Mouse (Mus musculus): ENCODE results near the gene Tldc1.
A peak's percentile ranks its signal among the peaks of the same experiment; 100 is the strongest.

Tldc1 gene

DNA sequence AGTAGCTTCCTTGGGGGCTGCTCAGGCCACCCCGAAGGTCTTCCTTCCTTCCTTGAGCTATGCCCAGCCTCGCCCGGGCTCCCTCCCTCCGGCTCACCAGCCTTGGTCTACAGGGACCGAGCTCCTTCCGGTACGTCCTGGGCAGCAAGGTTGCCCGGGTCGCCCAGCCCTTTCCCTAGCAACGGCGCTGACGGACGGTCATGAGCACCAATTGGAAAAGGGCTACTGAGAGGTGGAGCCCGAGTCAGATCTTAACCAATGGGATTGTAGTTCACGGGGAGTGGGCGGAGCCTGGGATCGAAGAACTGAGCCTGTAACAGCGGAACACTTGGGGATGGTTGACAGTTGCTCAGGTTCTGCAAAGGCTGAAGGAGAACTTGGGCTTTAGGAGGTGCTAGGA, at the start of gene Tldc1:
TSS of gene Tldc1 (minus strand) at position 154 of the 400 bp plus-strand sequence.
- DNase-seq (ENCODE audit: low spot score), result peak; percentile 100

GRCm38 (mm10) chr8:119827721-119828153, 49.5 kb upstream of the Tldc1 start:
- DNase-seq (ENCODE audit: low spot score), result no peak

DNA sequence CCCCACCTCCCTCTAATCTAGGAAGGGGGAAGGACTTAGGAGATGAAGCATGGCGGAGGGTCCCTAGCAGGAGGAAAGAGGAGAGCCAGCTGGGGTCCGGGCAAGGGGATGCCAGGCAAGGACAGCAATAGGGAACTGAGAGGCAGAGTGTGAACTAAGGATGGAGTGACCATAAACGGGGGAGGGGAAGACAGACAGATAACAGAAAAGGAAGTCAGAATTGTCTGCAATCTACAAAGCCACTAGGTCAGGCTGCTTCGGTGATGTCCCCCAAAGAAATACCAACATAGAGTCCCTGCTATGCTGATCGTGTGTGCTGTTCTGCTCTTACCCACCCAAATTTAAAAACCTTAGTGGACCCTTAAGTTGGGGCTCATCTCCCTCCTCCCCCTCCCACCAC, 48.8 kb upstream of the Tldc1 start:
- no peak for DNase-seq (ENCODE audit: low spot score)

- DNase-seq (ENCODE audit: low spot score), result no peak
Observed at GRCm38 (mm10) chr8:119825950-119826730, 47.9 kb upstream of the Tldc1 start.

GRCm38 (mm10) chr8:119824809-119825273, 46.6 kb upstream of the Tldc1 start:
- DNase-seq (ENCODE audit: low spot score), result no peak

GRCm38 (mm10) chr8:119824100-119824499, 45.9 kb upstream of the Tldc1 start:
- peak; percentile 41 for DNase-seq (ENCODE audit: low spot score)

GRCm38 (mm10) chr8:119823278-119823677, 45.1 kb upstream of the Tldc1 start:
- no peak for DNase-seq (ENCODE audit: low spot score)

DNA sequence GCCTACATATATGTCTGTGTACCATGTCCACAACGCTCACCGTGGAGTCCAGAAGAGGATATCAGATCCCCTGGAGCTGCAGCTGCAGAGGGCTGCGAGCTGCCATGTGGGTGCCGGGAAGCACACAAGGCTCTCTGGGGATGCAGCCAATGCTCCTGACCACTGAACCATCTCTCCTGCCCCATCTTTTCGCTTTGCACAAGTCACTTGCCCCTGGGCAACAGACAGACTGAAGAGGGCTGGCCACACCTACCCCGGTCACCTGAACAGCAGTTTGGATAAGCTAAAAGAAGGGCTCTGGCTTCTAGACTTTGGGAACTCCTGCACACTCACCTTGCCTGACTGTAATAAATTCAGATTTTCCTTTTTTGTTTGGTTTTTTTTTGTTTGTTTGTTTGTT, 43.5 kb upstream of the Tldc1 start:
- DNase-seq (ENCODE audit: low spot score), result no peak

DNA sequence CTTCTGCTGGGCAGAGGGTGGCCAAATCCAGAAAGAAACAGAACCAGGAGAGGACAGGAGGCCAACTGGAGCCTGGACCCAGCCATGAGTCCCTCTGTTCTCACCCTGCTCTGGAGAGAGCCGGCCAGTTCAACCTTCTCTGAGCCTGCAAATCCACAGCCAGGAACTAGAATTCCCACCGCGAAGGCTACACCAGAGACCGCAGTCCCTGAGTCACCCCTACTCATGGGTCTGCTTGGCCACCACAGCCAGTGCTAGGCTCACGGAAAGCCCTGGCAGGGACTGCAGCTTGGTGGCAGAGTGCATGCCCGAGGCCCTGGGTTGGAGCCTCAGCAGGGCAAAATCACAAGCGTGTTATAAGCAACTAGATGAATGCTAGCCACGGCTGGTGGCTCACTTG, 41.8 kb upstream of the Tldc1 start:
- DNase-seq (ENCODE audit: low spot score), result no peak

DNA sequence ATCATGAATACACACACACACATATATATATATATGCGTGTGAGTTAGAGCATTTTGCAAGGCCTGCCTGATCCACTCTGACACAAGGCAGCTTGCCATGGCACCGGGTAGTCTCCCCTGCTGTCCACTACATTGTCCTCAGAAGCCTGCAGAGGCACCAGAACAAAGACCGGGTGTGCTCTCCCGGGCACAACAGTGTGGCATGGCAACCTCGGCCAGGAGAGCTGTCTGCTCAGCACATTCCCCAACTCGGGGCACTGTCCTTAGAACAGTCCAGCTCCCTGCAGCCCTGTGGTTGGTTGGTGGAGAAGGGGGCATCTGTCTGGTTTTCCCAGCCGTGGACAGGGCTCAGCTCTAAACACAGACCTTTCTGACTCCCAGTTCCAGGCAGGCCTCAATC, 41.1 kb upstream of the Tldc1 start:
- DNase-seq (ENCODE audit: low spot score), result no peak

DNA sequence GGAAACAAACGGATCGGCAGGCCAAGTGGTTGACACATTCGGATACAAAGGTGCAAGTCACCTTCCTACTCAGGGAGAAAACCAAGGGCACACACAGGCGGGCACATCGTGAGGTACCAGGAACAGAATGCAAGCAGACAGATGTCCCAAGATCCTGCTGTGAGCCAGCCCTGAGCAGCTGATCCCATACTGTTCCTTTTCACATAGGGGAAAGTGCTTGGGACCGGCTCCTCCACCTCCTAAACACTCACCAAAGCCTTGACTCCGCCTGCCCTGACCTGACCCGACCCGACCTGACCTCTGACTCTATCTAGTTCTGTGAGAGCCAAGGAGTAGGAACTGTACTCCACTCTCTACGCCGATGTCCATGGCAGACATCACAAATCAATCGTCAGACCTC, 39.2 kb upstream of the Tldc1 start:
- no peak for DNase-seq (ENCODE audit: low spot score)

- DNase-seq (ENCODE audit: low spot score), result no peak
Observed at GRCm38 (mm10) chr8:119816219-119816618, 38.0 kb upstream of the Tldc1 start.

DNA sequence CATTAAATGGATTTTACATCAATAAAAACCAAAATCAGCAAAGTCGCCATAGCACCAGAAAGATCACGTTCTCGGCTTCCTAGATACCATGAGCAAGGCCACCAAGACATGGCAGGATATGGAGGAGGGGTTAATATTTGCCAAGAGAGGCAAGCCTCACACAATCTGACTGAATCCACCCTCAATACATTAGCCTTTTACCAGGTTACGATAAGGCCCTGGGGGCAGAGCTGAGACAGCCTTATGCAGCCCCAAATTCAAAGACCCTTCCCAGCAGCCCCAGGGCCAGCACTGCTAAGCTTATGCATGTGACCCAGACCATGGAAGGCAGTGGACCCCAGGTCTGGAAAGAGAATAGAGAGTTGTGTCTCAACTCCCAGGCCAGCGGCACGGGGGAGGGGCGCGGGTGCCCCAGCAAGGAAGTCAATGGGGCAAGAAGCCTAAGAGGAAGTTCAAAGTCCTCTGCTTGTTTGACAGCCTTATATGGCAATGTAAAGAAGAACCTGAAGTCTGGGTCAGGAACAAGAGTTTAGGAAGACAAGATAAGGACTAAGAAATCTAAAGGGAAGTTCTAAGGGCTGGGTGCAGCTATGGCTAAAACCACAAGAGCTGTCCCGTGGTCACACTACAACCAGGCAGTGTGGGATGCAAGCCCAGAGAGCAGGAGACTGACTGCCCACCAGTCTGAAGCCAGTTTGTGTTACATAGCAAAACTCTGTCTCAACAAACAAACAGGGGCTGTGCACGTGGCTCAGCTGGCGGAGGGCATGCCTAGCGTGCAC, 34.6 kb upstream of the Tldc1 start:
- no peak for DNase-seq (ENCODE audit: low spot score)

DNA sequence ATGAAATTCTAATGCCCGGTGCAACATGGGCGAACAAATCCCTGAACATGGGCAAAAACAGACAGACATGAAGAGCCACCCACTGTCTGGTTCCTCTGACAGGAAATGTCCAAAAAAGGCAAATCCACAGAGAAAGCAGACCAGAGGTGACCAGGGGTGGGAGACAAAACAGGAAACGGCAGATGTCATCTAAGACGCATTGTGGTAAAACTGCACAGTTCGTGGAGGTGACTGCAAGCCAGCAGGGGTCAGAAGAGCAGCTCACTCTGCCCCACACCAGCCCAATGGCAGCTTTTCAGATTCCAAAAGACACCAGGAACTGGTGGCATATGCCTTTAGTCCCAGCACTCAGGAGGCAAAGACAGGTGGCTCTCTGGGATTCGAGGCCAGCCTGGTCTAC, 33.7 kb upstream of the Tldc1 start:
- no peak for DNase-seq (ENCODE audit: low spot score)

GRCm38 (mm10) chr8:119810953-119811499, 32.8 kb upstream of the Tldc1 start:
- DNase-seq (ENCODE audit: low spot score), result no peak

DNA sequence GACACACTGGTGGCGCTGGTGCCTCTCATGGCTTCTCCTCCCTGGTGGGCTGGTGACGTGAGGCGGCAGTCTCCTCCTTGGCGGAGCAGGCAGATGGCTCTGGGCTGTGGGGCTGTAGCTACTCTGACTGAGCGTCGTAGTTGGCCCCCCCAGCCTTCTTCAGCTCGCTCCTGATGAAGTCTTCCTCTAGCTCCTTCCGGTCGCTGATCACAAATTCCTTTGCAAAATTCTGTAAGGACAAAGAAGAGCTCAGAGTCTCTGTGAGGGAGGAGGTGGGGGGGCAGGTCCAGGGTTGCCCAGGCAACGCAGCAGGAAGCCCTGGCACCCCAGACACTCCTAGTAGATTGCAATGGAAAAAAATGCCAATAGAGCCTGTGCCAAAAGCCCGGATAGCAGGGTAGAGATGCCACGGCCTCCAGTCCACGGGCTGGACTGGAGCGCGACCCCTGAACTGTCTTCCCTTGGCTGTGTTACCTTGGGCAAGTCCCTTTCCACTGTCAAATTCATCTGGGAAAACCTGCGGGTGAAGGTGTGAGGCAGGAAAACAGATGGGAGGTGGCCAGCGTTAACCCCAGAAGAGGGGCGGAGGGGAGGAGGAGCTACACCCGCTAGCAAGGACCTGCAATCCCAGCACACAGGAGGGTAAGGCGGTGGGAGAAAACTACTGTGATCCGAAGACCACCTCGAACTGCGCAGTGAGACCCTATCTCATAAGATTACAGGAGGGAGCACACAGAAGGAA, 32.1 kb upstream of the Tldc1 start:
- DNase-seq (ENCODE audit: low spot score), result no peak

GRCm38 (mm10) chr8:119809620-119810019, 31.4 kb upstream of the Tldc1 start:
- no peak for DNase-seq (ENCODE audit: low spot score)

- DNase-seq (ENCODE audit: low spot score), result no peak
Observed at GRCm38 (mm10) chr8:119807687-119808086, 29.5 kb upstream of the Tldc1 start.

DNA sequence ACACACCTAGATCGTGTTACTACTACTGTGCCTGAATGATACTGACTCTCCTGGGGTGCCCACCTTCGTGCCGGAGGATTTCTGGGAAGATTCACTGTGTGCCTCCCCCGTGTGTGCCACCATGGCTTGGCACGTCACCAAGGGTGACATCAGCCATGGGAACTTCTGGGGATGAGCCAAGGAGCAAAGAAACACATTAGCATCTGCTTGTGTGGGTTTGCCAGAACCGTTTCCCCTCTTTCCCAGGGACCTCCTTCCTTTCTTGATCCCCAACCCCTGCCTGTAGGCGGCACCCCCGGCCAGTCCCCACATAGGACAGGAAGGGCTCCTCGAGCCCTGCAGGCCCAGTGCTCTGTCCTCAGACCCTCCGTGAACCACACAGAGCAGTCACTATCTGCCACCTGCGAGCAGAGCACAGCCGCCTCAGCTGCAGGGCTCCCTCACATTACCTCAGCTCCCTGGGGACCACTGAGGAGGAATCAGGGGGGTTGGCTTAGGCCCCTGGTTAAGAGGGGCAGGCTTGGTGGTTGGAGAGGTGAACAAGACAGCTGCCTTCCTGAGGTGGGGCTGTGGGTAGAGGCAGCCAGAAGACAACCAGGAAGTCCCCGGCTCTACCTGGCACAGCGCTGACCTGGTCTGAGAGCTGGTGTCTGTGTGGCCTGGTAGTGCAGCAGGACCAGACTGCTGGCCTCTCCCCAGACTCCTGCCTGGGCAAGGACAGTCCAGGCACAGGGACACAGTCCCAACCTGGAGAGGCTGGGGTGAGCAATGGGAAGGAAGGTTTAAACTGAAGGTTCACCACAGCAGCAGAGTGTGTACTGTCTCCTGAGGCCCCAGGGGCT, 28.4 kb upstream of the Tldc1 start:
- no peak for DNase-seq (ENCODE audit: low spot score)

DNA sequence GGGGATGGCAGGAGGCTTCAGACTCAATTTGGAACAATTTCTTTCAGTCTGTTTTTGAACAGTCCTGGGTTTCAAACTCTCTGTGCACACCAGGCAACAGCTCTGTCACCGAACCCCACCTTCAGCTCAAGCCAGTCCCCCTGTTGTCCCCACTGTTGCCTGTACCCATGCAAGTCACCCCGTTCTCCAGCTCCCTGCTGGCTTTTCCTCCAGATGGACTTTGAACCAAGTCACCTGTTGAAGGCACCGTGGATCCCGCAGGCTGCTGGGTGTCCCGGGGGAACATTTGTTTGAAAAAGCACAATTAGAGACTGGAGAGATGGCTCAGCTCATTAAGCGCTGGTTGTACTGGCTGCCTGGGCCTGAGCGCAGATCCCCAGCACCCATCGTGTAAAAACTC, 27.1 kb upstream of the Tldc1 start:
- no peak for DNase-seq (ENCODE audit: low spot score)

- DNase-seq (ENCODE audit: low spot score), result peak; percentile 37
Observed at GRCm38 (mm10) chr8:119802592-119802991, 24.4 kb upstream of the Tldc1 start.
